Mouse (Mus musculus) urinary bladder, adult 18-20 months (tissue): ENCODE measurements around the gene Gm5741.
"Not testable (repeated sequence)": the region's sequence is repeated elsewhere in the genome, so short reads cannot be mapped to it uniquely, and the experiment has no call there.

ENCODE experiments used
- DNase-seq, 2 experiments: peaks; one replicate each; pipeline ENCODE4 v3.0.0; 2022; ENCODE audit warnings: low spot score in 2 of 2, mixed read lengths in 2 of 2

The Gm5741 gene

DNA sequence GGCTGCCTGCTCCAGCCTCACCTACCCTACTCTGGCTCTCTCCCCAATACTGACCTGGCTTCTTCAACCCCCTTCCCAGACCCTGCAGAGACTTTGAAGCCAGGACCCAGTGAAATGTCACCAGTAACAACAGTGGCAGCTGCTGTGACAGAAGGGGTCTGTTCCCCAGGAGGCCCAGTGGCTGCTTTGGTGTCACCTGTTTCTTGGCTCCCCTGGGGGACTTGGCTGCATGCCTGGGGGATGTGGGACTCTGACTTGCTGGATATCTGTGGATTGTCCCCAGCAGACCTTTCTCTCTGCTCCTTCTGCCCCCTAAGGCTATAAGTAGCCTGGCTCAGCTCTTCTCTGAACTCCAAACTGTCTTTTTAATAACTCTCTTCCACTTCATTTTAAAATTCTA lies at the start of gene Gm5741:
Gm5741 (minus strand) TSS at position 1 of the 400 bp plus-strand sequence.
- DNase-seq: no peak

- DNase-seq: no peak
Measured at GRCm38 (mm10) chr8:85116984-85117383, 49.2 kb upstream of the Gm5741 start.

- no peak for DNase-seq
Measured at GRCm38 (mm10) chr8:85115501-85115900, 47.7 kb upstream of the Gm5741 start.

GRCm38 (mm10) chr8:85113241-85113640 lies 45.5 kb upstream of the Gm5741 start:
- no peak for DNase-seq

DNA sequence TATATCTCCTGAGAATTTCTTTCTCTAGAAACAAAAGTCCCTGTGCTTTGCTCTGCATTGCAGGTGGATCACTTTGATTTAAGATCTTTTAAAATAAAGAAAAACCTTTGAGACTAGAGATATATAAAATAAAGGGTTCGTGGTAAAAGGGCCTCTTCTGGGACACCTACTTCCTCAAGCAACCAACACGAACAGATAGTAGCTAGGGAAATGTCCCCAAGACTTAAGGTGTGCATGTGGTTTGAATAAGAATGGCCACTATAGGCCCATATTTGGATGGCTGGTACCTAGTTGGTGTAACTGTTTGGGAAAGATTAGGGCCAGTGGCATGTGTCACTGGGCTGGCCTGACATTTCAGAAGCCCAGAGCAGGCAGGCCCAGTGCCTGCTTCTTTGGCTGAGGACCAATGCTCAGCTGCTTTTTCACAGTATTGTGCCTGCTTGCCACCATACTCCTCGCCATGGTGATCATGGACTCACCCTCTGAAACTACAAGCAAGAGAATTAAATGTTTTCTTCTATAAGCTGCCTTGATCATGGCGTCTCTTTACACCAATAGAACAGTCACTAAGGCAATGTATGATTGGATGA lies 32.4 kb upstream of the Gm5741 start:
- no peak for DNase-seq

GRCm38 (mm10) chr8:85096850-85097249 lies 29.1 kb upstream of the Gm5741 start:
- DNase-seq: no peak

DNA sequence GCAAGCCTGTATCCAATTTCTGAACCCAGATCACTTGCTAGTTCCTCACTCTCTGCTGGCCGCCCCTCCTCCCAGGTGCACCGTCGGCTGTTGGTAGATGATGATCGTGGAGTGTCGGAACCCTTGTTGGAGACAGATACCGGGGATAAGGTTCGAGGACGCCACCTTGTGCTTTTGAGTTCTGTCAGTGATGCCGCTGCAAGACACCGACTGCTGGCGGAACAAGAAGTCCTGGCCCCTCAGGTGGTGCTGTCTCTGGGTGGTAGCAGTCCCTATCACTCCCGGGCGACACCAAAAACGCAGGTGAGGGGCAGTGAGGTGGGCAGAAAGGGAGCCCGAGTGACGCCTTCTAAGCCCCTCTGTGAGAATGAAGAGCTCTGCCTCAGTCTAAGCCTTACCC lies 28.4 kb upstream of the Gm5741 start:
- DNase-seq: no peak

DNA sequence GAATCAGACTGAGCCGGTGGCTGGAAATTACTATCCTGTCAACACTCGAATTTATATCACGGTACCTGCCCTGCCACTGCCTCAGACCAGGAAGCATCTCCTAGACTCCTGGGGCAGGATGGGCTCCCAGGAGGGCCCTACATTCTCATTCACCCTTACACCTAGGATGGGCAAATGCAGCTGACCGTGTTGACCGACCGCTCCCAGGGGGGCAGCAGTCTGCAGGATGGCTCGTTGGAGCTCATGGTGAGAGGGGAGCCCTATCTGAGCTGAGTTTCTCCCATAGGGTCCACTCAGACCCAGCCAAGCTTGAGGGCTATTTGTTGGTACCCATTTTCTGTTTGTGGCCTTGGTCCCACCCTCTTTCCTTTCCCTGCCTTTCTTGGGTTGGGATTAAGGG lies 27.8 kb upstream of the Gm5741 start:
- DNase-seq: no peak

- no peak for DNase-seq
Measured at GRCm38 (mm10) chr8:85095051-85095450, 27.3 kb upstream of the Gm5741 start.

DNA sequence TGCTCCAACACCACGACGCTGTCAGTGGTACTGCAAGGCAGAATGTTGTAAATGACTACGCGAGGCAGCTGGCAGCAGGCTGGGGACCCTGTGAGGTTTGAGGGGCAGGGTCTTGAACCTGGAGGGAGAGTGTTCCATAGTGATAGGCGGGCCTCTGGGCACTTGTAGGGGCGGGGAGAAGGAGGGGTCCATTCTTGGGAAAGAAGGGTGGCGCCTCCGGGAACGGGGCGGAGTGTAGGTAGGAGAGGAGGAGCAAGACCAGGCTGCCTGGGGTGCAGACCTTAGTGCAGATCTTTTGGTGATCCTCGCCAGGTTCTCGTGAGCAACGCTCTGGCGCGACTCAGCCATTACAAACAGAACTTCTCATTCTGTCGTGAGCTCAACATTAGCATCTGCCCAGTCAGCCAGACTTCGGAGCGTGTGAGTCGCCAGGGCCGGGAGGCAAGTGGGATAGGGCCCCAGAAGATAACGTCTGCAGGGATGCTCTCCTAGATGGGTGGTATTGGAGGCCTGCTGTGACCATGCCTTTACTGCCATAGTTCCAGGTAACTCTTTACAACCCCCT lies 23.8 kb upstream of the Gm5741 start:
- no peak for DNase-seq

GRCm38 (mm10) chr8:85090856-85091255 lies 23.1 kb upstream of the Gm5741 start:
- no peak for DNase-seq

DNA sequence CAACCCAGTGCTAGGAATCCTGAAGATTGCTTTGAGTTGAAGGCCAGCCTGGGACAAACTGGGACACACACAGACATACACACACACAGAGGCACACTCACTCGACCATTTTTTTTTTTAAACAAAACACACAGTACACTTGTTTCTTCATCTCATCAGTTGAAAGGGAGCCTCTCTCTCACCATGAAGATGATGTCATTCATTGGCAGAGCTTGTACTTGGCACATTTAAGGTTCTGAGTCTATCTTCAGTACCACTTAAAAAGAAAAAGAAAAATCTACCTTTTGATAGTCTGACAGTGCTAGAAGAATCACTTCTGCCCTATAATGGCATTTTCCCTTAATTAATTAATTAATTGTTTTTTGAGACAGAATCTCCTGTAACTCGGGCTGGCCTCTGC lies 21.0 kb upstream of the Gm5741 start:
- DNase-seq: no peak

GRCm38 (mm10) chr8:85086238-85086637 lies 18.5 kb upstream of the Gm5741 start:
- DNase-seq: no peak

DNA sequence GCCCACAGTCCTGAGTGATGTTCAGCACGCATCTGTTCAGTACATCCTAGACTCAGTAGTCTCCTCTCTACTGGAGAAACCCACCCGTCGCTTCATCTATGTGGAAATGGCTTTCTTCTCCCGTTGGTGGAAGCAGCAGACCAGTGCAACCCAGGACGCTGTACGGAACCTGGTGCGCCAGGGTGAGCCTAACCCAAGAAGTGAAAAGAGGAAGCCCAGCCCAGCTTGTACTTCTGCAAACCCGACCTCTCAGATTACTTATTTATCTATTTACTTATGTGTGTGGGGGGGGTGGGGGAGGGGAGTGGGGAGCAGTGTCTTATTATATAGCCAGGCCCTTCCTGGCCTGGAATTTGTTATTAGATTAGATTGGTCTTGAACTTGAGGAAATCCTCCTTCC lies 16.9 kb upstream of the Gm5741 start:
- no peak for DNase-seq

- peak; percentile 82 to 89 for DNase-seq
Measured at GRCm38 (mm10) chr8:85083108-85083813, 15.5 kb upstream of the Gm5741 start, which contains the start of gene Man2b1. Gene Man2b1, plus strand, starts transcription at chr8:85083270.

- DNase-seq: not testable (repeated sequence)
Measured at GRCm38 (mm10) chr8:85082169-85082568, 14.4 kb upstream of the Gm5741 start.

DNA sequence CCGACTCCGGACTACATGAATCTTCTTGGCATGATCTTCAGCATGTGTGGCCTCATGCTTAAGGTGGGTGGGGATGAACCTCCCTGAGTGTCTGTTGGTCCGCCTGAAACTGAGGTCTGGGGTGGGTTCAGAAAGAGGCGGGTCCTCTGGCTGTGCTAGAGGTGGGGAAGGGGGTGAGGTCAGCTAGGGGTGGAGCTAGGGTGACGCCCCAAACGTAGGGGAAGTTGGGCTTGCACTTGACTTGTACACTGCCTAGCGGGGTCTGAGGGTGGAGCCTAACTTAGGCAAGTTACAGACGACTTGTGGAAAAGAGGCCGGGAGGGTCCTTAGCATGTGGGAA lies 13.4 kb upstream of the Gm5741 start, which contains the start of gene Wdr83:
Wdr83 (minus strand) TSS at position 91 of the 340 bp plus-strand sequence.
- DNase-seq: peak in 1 of 2 experiments; percentile 29

DNA sequence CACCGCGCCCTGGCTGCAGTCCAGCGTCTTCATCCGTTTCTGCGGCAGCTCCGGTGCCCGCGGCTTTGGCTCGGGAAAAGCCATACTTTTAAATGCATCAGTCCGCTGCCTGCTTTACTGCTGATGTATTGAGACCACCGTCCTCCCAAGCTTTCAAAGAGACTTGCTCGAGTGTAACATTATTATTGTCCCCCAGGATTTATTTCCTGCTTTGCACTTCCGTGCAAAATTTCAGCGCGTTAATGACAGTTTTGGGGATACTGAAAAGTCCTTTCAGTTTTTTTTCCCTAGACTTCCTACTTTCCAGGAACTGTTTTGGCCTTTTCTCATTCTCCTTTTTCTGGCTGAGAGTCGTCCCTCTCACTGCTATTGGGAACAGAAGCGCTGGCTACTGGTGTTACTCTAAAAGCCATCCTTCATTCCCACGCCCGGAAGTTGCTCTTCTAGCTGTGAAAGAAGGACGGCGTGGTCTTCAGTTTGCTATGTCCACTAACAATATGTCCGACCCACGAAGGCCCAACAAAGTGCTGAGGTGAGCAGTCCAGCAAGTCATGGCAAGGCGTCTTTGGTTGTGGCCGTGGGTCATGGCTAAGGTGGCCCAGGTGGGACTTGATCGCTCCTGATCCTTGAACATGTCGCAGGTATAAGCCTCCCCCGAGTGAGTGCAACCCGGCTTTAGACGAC lies 12.9 kb upstream of the Gm5741 start, which contains the start of gene Wdr83os:
Wdr83os (plus strand) TSS at position 209 of the 684 bp plus-strand sequence.
- peak; percentile 36 to 56 for DNase-seq

- DNase-seq: no peak
Measured at GRCm38 (mm10) chr8:85080214-85080531, 12.4 kb upstream of the Gm5741 start.

- peak; percentile 49 to 59 for DNase-seq
Measured at GRCm38 (mm10) chr8:85076993-85077392, 9.2 kb upstream of the Gm5741 start.

DNA sequence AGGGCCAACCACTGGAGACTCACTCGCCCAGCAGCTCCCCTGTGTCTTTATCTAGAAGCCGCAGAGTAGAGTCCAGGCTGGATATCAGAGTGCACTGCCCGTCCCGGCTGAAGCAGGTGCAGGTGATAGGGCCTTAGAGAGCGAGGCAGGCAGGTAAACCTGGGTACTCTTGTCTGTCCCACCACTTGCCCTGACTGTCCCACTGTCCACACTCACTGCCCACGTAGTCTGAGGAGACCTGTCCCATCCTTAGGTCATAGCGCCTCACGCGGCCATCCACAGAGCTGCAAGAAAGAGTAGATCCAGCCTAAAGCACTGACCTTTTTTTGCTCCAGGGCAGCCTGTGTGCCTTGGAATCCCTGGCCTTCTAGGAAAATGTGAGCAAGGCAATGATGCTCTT lies 8.2 kb upstream of the Gm5741 start:
- peak in 1 of 2 experiments; percentile 44 for DNase-seq

- no peak for DNase-seq
Measured at GRCm38 (mm10) chr8:85074617-85075016, 6.8 kb upstream of the Gm5741 start.

DNA sequence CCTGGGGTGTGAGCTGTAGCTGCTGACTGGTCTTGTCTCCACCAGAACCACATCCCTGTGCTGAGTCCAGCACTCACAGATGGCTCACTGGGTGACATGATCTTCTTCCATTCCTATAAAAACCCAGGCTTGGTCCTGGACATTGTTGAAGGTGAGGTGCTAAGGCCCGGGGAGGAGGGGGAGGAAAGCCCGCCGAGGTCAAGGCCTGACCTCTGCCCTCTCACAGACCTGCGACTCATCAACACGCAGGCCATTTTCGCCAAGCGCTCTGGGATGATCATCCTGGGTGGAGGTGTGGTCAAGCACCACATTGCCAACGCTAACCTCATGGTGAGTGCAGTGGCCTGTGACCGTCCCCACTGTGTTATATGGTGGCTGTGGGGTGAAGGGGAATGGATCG lies 6.4 kb upstream of the Gm5741 start:
- DNase-seq: no peak
